Mouse (Mus musculus): ENCODE data around the gene Gm527.
A peak's percentile ranks its signal among the peaks of the same experiment; 100 is the strongest.

The Gm527 gene

GRCm38 (mm10) chr12:64917578-64918471 is at the start of gene Gm527:
Gene Gm527 (plus strand): TSS chr12:64917906.
- peak; percentile 97 for DNase-seq

DNA sequence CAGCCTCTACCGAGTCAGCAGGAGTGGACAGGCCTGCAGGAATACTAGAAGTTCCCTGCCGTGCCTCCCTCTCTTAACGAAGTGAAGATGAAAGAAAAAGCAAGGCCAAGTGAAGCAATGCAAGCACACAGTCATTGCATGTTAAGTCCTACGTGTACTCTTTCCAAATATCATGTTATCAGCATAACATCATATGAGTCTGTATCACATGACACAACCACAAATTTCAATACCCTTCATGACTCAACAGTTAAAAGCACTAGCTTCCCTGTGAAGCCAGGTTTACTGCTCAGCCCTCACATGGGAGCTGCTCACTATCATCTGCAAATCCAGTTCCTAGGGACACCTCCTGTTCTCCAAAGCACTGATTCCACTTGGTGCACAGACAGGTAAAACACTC is 46.6 kb upstream of the Gm527 start:
- DNase-seq, result no peak

- peak; percentile 58 for DNase-seq
These were observed 20.5 kb upstream of the Gm527 start for GRCm38 (mm10) chr12:64897060-64897730.

DNA sequence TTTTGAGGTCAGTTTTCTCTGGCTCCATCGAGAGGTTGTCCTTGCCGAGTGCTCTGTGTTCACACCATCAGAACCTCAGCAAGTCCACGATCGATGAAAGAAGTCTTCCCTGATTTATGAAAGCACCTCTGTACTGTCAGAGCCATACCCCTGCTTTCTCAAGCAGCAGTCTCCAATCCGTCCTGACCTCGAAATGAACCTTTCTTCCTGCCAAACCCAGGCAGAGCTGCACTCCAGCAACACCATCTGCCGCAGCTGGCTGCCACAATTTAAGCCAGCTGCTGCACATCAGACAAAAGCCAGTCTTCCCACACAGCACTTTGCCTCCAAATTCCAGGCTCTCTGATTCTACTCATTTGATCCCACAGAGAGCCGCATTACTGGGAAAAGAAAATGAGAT is 15.2 kb upstream of the Gm527 start:
- DNase-seq, result peak; percentile 67

- no peak for DNase-seq
These were observed 14.5 kb upstream of the Gm527 start for GRCm38 (mm10) chr12:64903186-64903585.

GRCm38 (mm10) chr12:64912996-64913395 is 4.7 kb upstream of the Gm527 start:
- DNase-seq, result no peak

GRCm38 (mm10) chr12:64916735-64917134 is 971 bp upstream of the Gm527 start:
- DNase-seq, result no peak

DNA sequence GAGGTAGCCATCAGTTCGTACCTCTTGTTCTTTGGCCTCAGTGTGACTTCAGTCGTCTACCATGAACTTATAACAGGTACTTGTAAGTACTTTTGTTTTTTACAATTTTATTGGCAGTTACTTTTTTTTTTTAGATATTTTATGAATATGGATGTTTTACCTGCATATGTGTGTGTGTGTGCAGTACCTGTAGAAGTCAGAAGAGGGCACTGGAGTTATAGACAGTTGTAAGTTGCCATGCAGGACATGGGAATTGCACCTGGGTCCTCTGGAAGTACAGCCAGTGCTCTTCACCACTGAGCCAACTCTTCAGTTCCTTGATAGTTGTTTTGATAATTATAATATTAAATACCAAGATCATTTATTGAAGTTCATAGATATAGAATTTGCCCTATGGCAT is 19.8 kb downstream of the Gm527 start:
- peak; percentile 13 for DNase-seq

GRCm38 (mm10) chr12:64964560-64964959 is 46.9 kb downstream of the Gm527 start:
- DNase-seq, result no peak

DNA sequence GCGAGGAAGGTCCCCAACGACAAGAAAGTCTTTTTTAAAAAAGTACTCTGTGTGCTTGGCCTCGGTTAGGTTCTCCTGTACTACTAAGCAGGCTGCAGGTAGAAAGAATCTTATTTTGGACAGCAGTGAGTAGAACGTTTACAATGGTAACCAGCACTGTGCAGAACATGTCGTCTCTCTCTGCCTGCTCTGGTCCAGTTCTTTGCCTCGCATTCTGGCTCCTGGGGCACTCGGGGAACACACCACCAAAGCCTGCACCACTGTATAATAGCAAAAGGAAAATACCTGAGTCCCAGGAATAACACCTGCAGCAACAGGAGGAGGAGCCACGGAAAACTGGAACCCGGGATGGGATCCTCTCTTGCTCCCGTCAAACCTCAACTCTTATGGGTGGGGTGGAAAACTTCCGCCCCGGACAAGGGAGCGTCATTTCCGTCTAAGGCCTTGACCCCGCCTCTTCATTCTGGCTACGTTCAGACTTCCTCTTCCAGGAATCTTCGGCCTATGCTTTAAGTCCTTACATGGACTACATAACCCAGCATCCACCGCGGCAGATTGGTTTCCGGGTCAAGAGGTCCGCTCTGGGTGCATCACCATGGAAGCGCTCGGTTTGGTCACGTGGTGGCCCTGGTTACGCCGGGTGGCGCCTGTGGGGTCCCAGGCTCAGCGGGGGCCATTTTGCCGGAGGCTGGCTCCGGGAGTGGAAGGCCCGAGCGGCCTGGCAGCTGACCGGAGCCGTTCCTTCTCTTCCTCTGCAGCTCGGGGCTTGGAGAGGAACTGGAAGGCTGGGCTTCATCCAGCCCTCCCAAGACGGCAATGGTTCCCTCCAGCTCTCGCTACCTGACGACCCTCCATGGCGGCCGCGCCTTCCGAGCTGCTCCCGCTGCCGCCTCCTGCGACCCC is 47.7 kb downstream of the Gm527 start, which contains the start of the genes Klhl28 and Togaram1:
TSS of gene Klhl28 (minus strand) at position 411 of the 903 bp plus-strand sequence.
TSS of gene Togaram1 (plus strand) at position 681 of the 903 bp plus-strand sequence.
- peak; percentile 100 for DNase-seq

- peak; percentile 72 for DNase-seq
These were observed 48.5 kb downstream of the Gm527 start for GRCm38 (mm10) chr12:64966101-64966631.

GRCm38 (mm10) chr12:64966652-64967435 is 49.1 kb downstream of the Gm527 start:
- DNase-seq, result peak; percentile 10

- peak; percentile 10 for DNase-seq
These were observed 49.8 kb downstream of the Gm527 start for GRCm38 (mm10) chr12:64967470-64967869.

DNA sequence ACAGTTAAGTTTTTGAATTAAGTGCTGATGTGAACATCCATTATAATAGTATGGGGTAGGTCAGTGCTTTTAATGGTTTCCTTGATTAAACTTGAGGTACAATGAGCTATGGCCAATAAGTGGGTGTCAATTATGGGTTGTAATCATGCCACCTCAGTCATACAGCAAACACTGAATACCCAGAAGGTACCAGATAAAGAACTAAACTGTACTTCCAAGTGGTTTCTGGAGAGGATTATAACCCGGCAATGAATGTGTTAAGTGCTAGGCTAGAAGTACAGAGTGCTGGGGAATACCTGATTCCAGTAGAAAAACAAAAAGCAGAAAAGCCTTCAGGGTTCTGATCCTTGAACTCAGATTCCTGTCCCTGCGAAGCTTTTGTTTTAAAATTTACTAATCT is 50.4 kb downstream of the Gm527 start:
- no peak for DNase-seq

GRCm38 (mm10) chr12:64971399-64971798 is 53.7 kb downstream of the Gm527 start:
- DNase-seq, result no peak

DNA sequence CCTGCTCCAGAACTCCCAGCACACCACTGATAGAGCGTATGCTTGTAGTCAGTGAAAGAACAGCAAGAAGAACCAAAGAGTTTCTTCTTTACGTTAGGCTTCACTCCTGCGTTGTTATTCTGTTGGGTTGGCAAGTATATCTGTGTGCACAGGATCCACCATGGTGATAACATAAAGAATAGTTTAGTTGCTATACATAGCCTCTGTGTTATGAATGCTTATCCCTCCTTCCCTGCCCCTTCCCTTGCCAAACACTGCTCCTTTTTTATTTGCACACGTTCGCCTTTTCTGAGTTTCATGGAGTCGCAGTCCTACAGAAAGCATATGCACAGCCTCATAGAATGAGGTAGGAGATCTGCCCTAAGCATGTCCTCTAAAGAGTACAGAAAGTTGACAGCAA is 54.4 kb downstream of the Gm527 start:
- no peak for DNase-seq
